Mouse (Mus musculus): Measurements from ENCODE around the gene Srrd.

GRCm38 (mm10) chr5:112356322-112356721 is 13.5 kb upstream of the Srrd start:
- TF ChIP-seq POLR2A (IDR thresholded peaks at IDR 0.05; ENCODE audit: insufficient read length, low read depth): no peak
- no peak for TF ChIP-seq SRF (IDR thresholded peaks at IDR 0.05; ENCODE audit: control insufficient read depth, insufficient read length, low read depth)
- TF ChIP-seq USF1 (IDR thresholded peaks at IDR 0.05; ENCODE audit: low read depth): no peak
- no peak for TF ChIP-seq MAX (IDR thresholded peaks at IDR 0.05; ENCODE audit: low read depth)
- no peak for TF ChIP-seq E2F4 (IDR thresholded peaks at IDR 0.05; ENCODE audit: insufficient read depth)
- no peak for TF ChIP-seq TCF12 (IDR thresholded peaks at IDR 0.05; ENCODE audit: insufficient read depth, poor library complexity, severe bottlenecking)
- TF ChIP-seq POLR2AphosphoS2 (IDR thresholded peaks at IDR 0.05; ENCODE audit: insufficient read length, low read depth): no peak

Measured in myocyte (in vitro differentiated cells).